Mouse (Mus musculus) spleen, adult 2 months (tissue): ENCODE measurements around the gene Rps6ka1.

Source experiments
- CTCF ChIP-seq: fragments of 200-500 bp; IDR thresholded peaks from 2 replicates; pipeline ENCODE4 v1.5.1; 2011; ENCODE audit warnings: mild to moderate bottlenecking, inconsistent platforms; ENCODE audit not compliant: insufficient read depth, insufficient read length, insufficient replicate concordance; ENCODE audit errors: extremely low read depth
- POLR2A ChIP-seq: fragments of 200-500 bp; IDR thresholded peaks from 2 replicates; pipeline ENCODE4 v1.6.1; 2011; ENCODE audit warnings: low read depth, low read length, inconsistent platforms

DNA sequence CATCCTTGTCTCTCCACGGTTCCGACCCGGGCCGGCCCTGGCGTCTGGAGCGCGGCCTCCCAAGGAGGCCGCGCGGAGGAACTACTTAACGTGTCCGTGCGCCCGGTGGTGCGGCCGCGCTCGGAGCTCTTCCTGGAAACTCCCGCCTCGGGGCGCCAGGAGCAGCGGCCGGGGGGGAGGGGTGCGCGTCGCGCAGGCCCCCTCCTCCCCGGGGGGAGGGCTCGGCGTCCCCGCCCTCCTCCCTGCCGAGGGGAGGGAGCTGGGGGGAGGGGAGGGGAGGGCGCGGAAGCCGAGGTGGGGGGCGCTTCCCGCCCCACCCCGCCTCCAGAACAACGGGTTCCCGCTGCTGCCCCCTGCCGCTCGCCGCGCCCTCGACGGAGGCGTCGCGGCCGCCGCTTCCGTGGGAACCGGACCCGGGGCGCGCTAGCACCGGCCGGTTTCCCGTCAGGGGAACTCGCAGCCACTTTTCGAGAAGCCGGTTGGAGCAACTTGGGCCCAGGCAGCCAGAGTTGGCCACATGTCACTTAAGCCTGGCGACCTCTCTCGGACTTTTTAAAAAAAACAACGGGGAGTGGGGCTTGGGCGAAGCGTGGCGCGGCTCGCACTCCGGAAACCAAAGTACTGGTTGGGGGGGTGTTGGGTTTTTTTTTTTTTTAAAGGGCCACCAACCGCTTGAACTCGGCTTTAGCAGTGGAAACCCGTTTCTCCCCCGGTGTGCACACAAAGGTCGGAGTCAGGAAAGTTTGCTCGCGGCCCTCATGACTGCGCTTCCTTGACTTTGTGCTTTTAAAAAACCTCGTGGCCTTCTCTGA, 73.4 kb downstream of the Rps6ka1 start:
- TF ChIP-seq POLR2A (peak; percentile 6), CTCF (peak; percentile 45; the same call in 1 of the 2 replicates)
